In the genomic region with DNA sequence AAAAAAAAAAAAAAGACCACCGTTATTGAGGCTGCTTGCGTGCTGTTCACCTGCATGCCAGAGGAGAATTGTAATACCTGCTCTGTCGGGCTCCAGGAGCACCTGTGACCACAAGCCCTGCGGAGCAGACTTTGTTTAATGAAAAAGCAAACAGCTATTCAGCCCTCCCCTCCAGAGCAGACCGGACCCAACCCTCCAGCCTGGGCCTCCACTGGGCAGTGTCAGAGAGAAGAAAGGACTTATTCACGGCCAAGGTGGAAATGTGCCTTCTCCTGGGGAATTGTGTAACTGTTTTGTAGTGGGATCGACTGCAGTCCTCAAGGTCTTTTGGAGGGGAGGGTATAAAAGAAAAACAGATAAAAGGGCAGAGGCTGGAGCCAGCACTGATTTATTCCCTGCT, we compare ENCODE assay signal across 10 mouse cellular contexts.
DNase-seq lines count a peak whose midpoint lies in the region; ATAC-seq lines count a peak whose summit lies in the region.
"Had no signal": no experiment of that assay in that cellular context is flagged by ENCODE, and none has a peak within 500 bp of the region (broad histone marks: within the 10 kb centered on the region; RNA-seq: fewer than 3 reads in every experiment).

No protein-coding gene starts in this region.

- WGBS in heart, embryonic 13.5 days: 20% methylated on average over 7 of the region's 7 CpGs
- 15% methylated on average over 7 of the region's 7 CpGs for WGBS in kidney, embryonic 16.5 days

- H3K4me1 ChIP-seq in heart, embryonic 13.5 days: peaks cover 21% of the 10 kb centered on the region
- peaks cover 24% of the 10 kb centered on the region for H3K4me1 ChIP-seq in kidney, embryonic 16.5 days (ENCODE audit: insufficient read depth, low read length)

- peak overlapping the region; percentile 48; the same call in 1 of the 2 replicates for H3K9ac ChIP-seq in heart, embryonic 13.5 days
- 0 out of 2 replicates have a peak overlapping the region, but pooled peaks have one; percentile 27 for H3K9ac ChIP-seq in kidney, embryonic 16.5 days (replicated peaks; ENCODE audit: low read length)

- H3K4me3 ChIP-seq in heart, embryonic 13.5 days: peak overlapping the region; percentile 30
- H3K4me3 ChIP-seq in kidney, embryonic 16.5 days (ENCODE audit: low read length): peak overlapping the region; percentile 24; the same call in 1 of the 2 replicates
- H3K4me3 ChIP-seq: erythroblast, embryonic 14.5 days had no signal

- H3K27me3 ChIP-seq in heart, embryonic 13.5 days (replicated peaks): no peaks in the 10 kb centered on the region
- no peaks in the 10 kb centered on the region for H3K27me3 ChIP-seq in kidney, embryonic 16.5 days (ENCODE audit: insufficient read depth, low read length)
- H3K27me3 ChIP-seq: CH12.LX had no signal

- H3K27ac ChIP-seq in heart, embryonic 13.5 days (replicated peaks): peak overlapping the region; percentile 46
- H3K27ac ChIP-seq in kidney, embryonic 16.5 days (ENCODE audit: low read length): peak overlapping the region; percentile 44

- no peaks in the 10 kb centered on the region for H3K36me3 ChIP-seq in heart, embryonic 13.5 days
- no peaks in the 10 kb centered on the region for H3K36me3 ChIP-seq in kidney, embryonic 16.5 days (ENCODE audit: insufficient read depth, low read length)

- H3K4me2 ChIP-seq in heart, embryonic 13.5 days: peak overlapping the region; percentile 64
- peak overlapping the region; percentile 50 for H3K4me2 ChIP-seq in kidney, embryonic 16.5 days (replicated peaks; ENCODE audit: low read depth, low read length)

- no peak for DNase-seq in heart, postnatal 10 days
- DNase-seq in fibroblast of lung, adult 2 months (ENCODE audit: low read depth): peak; percentile 2
- peak; percentile 43 for DNase-seq in lung, postnatal 25 days (ENCODE audit: low spot score)
- DNase-seq in layer of hippocampus, postnatal 14 days (ENCODE audit: low spot score in 2 of 2): no peak
- no peak for DNase-seq in frontal cortex, postnatal 36 days (ENCODE audit: low spot score in 2 of 2)

- intact Hi-C loops in heart, postnatal 10 days (cut with DNase I): loop anchor here (10.0 kb wide), 1 partner anchor 94 kb away; no protein-coding TSS in a partner anchor

- no peaks in the 10 kb centered on the region for H3K9me3 ChIP-seq in heart, embryonic 13.5 days
- H3K9me3 ChIP-seq in kidney, embryonic 16.5 days (ENCODE audit: low read length): no peaks in the 10 kb centered on the region

- ATAC-seq in heart, embryonic 13.5 days (ENCODE audit: extremely low read depth, insufficient number of reproducible peaks, low FRiP score, low TSS enrichment): no peak
- ATAC-seq in kidney, embryonic 16.5 days (ENCODE audit: low FRiP score, low TSS enrichment): peak; percentile 62; the same call in 1 of the 2 replicates
- no peak for ATAC-seq in activated CD4-positive, CD25-positive, alpha-beta regulatory T cell, adult 4 months

Comparison
In these comparisons a context has a peak if more than half of its experiments do, and no peak if none do; other contexts are left out.
1. DNase-seq: peak in fibroblast of lung, adult 2 months (single experiment) and lung, postnatal 25 days (single experiment); none in heart, postnatal 10 days (0 of 2), layer of hippocampus, postnatal 14 days (0 of 2) and frontal cortex, postnatal 36 days (0 of 2).